Mouse (Mus musculus): Measurements from ENCODE around the gene 4930512M02Rik. TPM values are rescaled to one million over a fixed set of nuclear protein-coding genes. Genes with fewer than 3 reads are reported as not detected.

The 4930512M02Rik gene
- polyA plus RNA-seq, 1 experiment from 2014 or later, result not detected

DNA sequence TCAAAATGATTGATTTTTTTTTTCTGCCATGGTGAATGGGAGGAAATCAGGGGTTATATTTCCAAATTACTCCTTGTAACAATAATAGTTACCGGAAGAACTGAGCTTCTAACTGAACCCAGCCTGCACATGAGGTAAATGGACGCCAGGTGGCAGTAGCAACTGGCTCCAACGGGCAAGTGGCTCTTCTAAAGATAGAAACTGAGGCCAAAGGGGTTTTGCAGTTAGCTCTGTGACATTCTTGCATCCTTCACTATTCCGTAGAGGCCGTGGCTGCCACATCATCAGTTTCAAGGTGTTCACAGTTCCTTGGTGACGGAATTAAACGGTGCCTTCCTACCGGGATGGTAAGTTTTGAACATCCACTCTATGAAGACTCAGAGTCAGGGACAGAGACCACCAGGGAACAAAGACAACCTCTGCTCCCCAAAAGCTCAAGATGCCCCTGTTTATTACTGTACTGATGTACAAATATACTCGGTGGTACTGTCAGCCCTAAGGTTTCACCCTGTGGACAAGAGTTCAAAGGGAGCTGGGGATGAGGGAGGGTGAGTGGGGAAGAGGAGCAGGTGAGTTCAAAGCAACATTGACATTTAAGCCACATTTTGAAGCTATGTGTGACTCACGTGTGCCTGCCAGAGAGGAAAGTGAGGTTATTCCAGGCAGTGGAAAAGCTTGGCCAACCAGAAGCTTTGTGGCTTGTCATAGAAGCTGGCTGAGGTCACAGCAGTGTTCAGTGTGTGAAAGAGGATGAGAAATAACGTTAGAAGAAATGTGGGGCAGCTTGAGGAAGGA is 70.3 kb downstream of the 4930512M02Rik start:
- no peaks in the 10 kb centered on the region for H3K27me3 ChIP-seq (ENCODE audit: control insufficient read depth, insufficient read depth, low read length)
- 49% methylated on average over 11 of the region's 11 CpGs for WGBS
- no peak overlapping the region for H3K27ac ChIP-seq (ENCODE audit: low read depth, low read length)
- no peaks in the 10 kb centered on the region for H3K4me1 ChIP-seq (ENCODE audit: control insufficient read depth, insufficient read depth, low read length)
- H3K4me3 ChIP-seq (ENCODE audit: low read depth, low read length), result no peak overlapping the region
- no peak overlapping the region for H3K9ac ChIP-seq (ENCODE audit: low read length)
- H3K36me3 ChIP-seq (ENCODE audit: control insufficient read depth, insufficient read depth, low read length), result no peaks in the 10 kb centered on the region
- H3K4me2 ChIP-seq, result no peak overlapping the region
- no peaks in the 10 kb centered on the region for H3K9me3 ChIP-seq (ENCODE audit: control insufficient read depth, low read length)
- DNase-seq (ENCODE audit: low spot score, missing footprints) (peak; percentile 86), ATAC-seq (ENCODE audit: low FRiP score) (no peak)

GRCm38 (mm10) chr11:11556186-11556585 is 71.4 kb downstream of the 4930512M02Rik start:
- no peak for ATAC-seq (ENCODE audit: low FRiP score)
- Histone ChIP-seq H3K4me1 (ENCODE audit: control insufficient read depth, insufficient read depth, low read length) (no peaks in the 10 kb centered on the region), H3K36me3 (ENCODE audit: control insufficient read depth, insufficient read depth, low read length) (no peaks in the 10 kb centered on the region), H3K4me3 (ENCODE audit: low read depth, low read length) (no peak overlapping the region), H3K9me3 (ENCODE audit: control insufficient read depth, low read length) (no peaks in the 10 kb centered on the region), H3K9ac (ENCODE audit: low read length) (no peak overlapping the region), H3K4me2 (no peak overlapping the region), H3K27me3 (ENCODE audit: control insufficient read depth, insufficient read depth, low read length) (no peaks in the 10 kb centered on the region), H3K27ac (ENCODE audit: low read depth, low read length) (no peak overlapping the region)
- no peak for DNase-seq (ENCODE audit: low spot score, missing footprints)
- 88% methylated on average over 1 of the region's 1 CpGs for WGBS

GRCm38 (mm10) chr11:11555563-11555962 is 72.1 kb downstream of the 4930512M02Rik start:
- no peak overlapping the region for H3K4me2 ChIP-seq
- no peaks in the 10 kb centered on the region for H3K27me3 ChIP-seq (ENCODE audit: control insufficient read depth, insufficient read depth, low read length)
- WGBS, result 83% methylated on average over 8 of the region's 8 CpGs
- ATAC-seq (ENCODE audit: low FRiP score), result no peak
- no peak overlapping the region for H3K27ac ChIP-seq (ENCODE audit: low read depth, low read length)
- DNase-seq (ENCODE audit: low spot score, missing footprints), result no peak
- no peak overlapping the region for H3K9ac ChIP-seq (ENCODE audit: low read length)
- H3K4me3 ChIP-seq (ENCODE audit: low read depth, low read length), result no peak overlapping the region
- H3K4me1 ChIP-seq (ENCODE audit: control insufficient read depth, insufficient read depth, low read length), result no peaks in the 10 kb centered on the region
- no peaks in the 10 kb centered on the region for H3K36me3 ChIP-seq (ENCODE audit: control insufficient read depth, insufficient read depth, low read length)
- no peaks in the 10 kb centered on the region for H3K9me3 ChIP-seq (ENCODE audit: control insufficient read depth, low read length)

- DNase-seq (ENCODE audit: low spot score, missing footprints) (no peak), ATAC-seq (ENCODE audit: low FRiP score) (no peak)
- WGBS, result 82% methylated on average over 7 of the region's 7 CpGs
- Histone ChIP-seq H3K4me2 (no peak overlapping the region), H3K27ac (ENCODE audit: low read depth, low read length) (no peak overlapping the region), H3K9me3 (ENCODE audit: control insufficient read depth, low read length) (no peaks in the 10 kb centered on the region), H3K36me3 (ENCODE audit: control insufficient read depth, insufficient read depth, low read length) (no peaks in the 10 kb centered on the region), H3K4me3 (ENCODE audit: low read depth, low read length) (no peak overlapping the region), H3K9ac (ENCODE audit: low read length) (no peak overlapping the region), H3K27me3 (ENCODE audit: control insufficient read depth, insufficient read depth, low read length) (no peaks in the 10 kb centered on the region), H3K4me1 (ENCODE audit: control insufficient read depth, insufficient read depth, low read length) (no peaks in the 10 kb centered on the region)
Measured at GRCm38 (mm10) chr11:11547597-11548240, 79.9 kb downstream of the 4930512M02Rik start.

DNA sequence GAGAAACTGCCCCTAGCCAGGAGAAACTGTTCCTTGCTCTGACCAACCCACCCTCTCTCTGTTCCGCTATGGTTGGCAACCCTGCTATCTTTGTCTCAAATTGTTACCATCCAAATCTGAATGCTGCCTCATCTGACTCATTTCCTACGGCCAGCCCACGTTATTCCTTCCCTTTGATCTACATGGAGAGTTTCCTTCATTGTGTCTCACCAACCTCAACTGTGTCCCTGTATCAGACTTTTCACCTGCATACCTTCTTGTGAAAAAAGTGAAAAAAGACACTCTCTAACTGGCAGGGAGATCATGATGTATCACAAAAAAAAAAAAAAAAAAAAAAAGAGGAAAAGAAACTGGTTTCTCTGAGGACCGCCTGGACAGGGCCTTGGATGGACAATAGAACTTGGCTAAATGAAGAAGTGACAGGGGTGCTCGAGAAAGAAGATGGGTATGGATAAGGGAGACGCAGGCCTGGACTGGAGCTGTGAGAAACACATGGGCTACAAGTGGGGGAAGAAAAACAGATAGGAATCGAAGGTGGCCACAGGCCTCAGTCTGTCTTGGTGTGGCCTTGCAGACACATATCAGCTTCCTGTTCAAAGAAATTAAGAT is 80.6 kb downstream of the 4930512M02Rik start:
- no peak overlapping the region for H3K4me3 ChIP-seq (ENCODE audit: low read depth, low read length)
- DNase-seq (ENCODE audit: low spot score, missing footprints), result no peak
- 90% methylated on average over 7 of the region's 7 CpGs for WGBS
- no peaks in the 10 kb centered on the region for H3K36me3 ChIP-seq (ENCODE audit: control insufficient read depth, insufficient read depth, low read length)
- H3K27ac ChIP-seq (ENCODE audit: low read depth, low read length), result no peak overlapping the region
- H3K4me2 ChIP-seq, result no peak overlapping the region
- no peaks in the 10 kb centered on the region for H3K4me1 ChIP-seq (ENCODE audit: control insufficient read depth, insufficient read depth, low read length)
- H3K9ac ChIP-seq (ENCODE audit: low read length), result no peak overlapping the region
- H3K9me3 ChIP-seq (ENCODE audit: control insufficient read depth, low read length), result no peaks in the 10 kb centered on the region
- no peaks in the 10 kb centered on the region for H3K27me3 ChIP-seq (ENCODE audit: control insufficient read depth, insufficient read depth, low read length)
- no peak for ATAC-seq (ENCODE audit: low FRiP score)

GRCm38 (mm10) chr11:11545948-11546347 is 81.7 kb downstream of the 4930512M02Rik start:
- no peak overlapping the region for H3K9ac ChIP-seq (ENCODE audit: low read length)
- H3K27ac ChIP-seq (ENCODE audit: low read depth, low read length), result no peak overlapping the region
- ATAC-seq (ENCODE audit: low FRiP score) (no peak), DNase-seq (ENCODE audit: low spot score, missing footprints) (no peak)
- no peaks in the 10 kb centered on the region for H3K36me3 ChIP-seq (ENCODE audit: control insufficient read depth, insufficient read depth, low read length)
- no peaks in the 10 kb centered on the region for H3K4me1 ChIP-seq (ENCODE audit: control insufficient read depth, insufficient read depth, low read length)
- H3K4me2 ChIP-seq, result no peak overlapping the region
- no peaks in the 10 kb centered on the region for H3K9me3 ChIP-seq (ENCODE audit: control insufficient read depth, low read length)
- 88% methylated on average over 3 of the region's 3 CpGs for WGBS
- no peaks in the 10 kb centered on the region for H3K27me3 ChIP-seq (ENCODE audit: control insufficient read depth, insufficient read depth, low read length)
- H3K4me3 ChIP-seq (ENCODE audit: low read depth, low read length), result no peak overlapping the region

Other genes starting within 250 kb of the 4930512M02Rik start
- gene Spata48, start 165.7 kb downstream of the 4930512M02Rik start, polyA plus RNA-seq (2014; fragmentation: Nextera tagmentation; extraction: Ambion mirVana), result 2.1 and 3.4 TPM in 2 replicates
- 0.56 and 0.63 TPM in 2 replicates for gene Zpbp, start 165.4 kb downstream of the 4930512M02Rik start, polyA plus RNA-seq (2014; fragmentation: Nextera tagmentation; extraction: Ambion mirVana)
- 2.3 and 2.7 TPM in 2 replicates for gene Ikzf1, start 57.2 kb upstream of the 4930512M02Rik start, polyA plus RNA-seq (2014; fragmentation: Nextera tagmentation; extraction: Ambion mirVana)
- gene Fignl1, start 181.1 kb upstream of the 4930512M02Rik start, polyA plus RNA-seq (2014; fragmentation: Nextera tagmentation; extraction: Ambion mirVana), result 99.1 and 109 TPM in 2 replicates

Data from midbrain, embryonic 11.5 days (tissue).